Mouse (Mus musculus): ENCODE results near the gene Fam69b. TPM values are rescaled to one million over a fixed set of nuclear protein-coding genes. Genes with fewer than 3 reads are reported as not detected.

Fam69b gene
- polyA plus RNA-seq, 1 experiment from 2014 or later = 49.8 TPM

DNA sequence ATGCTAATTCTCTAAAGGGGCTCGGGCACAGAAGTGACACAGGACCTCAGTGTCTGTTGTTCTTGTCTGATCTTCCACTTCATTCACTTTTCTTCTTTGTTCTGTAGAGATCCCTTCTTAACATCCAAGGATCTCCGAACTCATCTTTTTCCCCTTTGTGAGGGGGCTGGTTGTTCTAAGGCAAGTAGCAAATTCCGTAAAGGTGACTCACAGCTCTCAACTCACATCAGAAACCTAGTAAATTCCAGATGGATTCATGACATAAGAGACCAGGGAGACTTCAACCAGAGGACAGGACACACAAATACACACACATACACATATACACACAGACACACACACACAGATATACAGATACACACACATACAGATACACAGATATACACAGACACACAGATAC lies 17.7 kb upstream of the Fam69b start:
- no peak for DNase-seq (ENCODE audit: low spot score)
- 63% methylated on average over 3 of the region's 3 CpGs for WGBS
- H3K4me1 ChIP-seq (replicated peaks; ENCODE audit: control insufficient read depth, insufficient read depth, low read length) = no peaks in the 10 kb centered on the region
- H3K4me3 ChIP-seq (ENCODE audit: low read depth, low read length) = no peak overlapping the region
- no peak for ATAC-seq (replicated peaks; ENCODE audit: low FRiP score)
- H3K27me3 ChIP-seq (ENCODE audit: control insufficient read depth, insufficient read depth, low read length) = no peaks in the 10 kb centered on the region
- no peak overlapping the region for H3K27ac ChIP-seq (ENCODE audit: low read depth, low read length)
- no peak overlapping the region for H3K4me2 ChIP-seq (ENCODE audit: low read depth, low read length, severe bottlenecking)
- H3K9me3 ChIP-seq (ENCODE audit: control insufficient read depth, low read length) = no peaks in the 10 kb centered on the region
- H3K36me3 ChIP-seq (ENCODE audit: control insufficient read depth, insufficient read depth, low read length) = no peaks in the 10 kb centered on the region
- H3K9ac ChIP-seq (ENCODE audit: low read length) = no peak overlapping the region

DNA sequence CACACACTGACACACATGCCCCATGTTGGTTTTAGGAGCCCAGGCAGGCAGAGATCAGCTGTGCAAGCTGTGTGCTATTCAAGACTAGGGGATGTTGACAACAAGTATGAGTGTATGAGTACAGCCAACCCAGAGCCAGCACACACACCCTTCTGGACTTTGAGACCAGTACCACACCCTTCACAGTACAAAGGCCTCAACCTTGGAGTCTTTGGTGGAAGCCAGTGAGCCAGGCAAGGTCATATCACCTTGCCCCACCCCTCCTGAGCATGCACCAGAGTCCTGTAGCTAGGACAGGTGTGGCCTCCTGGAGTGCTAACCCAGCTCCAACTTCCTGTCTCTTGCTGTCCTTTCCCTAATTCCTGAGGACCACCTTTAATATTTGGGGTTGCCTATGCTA lies 17.2 kb upstream of the Fam69b start:
- Histone ChIP-seq H3K4me1 (replicated peaks; ENCODE audit: control insufficient read depth, insufficient read depth, low read length) (no peaks in the 10 kb centered on the region), H3K9me3 (ENCODE audit: control insufficient read depth, low read length) (no peaks in the 10 kb centered on the region), H3K9ac (ENCODE audit: low read length) (no peak overlapping the region), H3K36me3 (ENCODE audit: control insufficient read depth, insufficient read depth, low read length) (no peaks in the 10 kb centered on the region), H3K27ac (ENCODE audit: low read depth, low read length) (no peak overlapping the region), H3K4me2 (ENCODE audit: low read depth, low read length, severe bottlenecking) (no peak overlapping the region), H3K27me3 (ENCODE audit: control insufficient read depth, insufficient read depth, low read length) (no peaks in the 10 kb centered on the region), H3K4me3 (ENCODE audit: low read depth, low read length) (no peak overlapping the region)
- no peak for ATAC-seq (replicated peaks; ENCODE audit: low FRiP score)
- no peak for DNase-seq (ENCODE audit: low spot score)

DNA sequence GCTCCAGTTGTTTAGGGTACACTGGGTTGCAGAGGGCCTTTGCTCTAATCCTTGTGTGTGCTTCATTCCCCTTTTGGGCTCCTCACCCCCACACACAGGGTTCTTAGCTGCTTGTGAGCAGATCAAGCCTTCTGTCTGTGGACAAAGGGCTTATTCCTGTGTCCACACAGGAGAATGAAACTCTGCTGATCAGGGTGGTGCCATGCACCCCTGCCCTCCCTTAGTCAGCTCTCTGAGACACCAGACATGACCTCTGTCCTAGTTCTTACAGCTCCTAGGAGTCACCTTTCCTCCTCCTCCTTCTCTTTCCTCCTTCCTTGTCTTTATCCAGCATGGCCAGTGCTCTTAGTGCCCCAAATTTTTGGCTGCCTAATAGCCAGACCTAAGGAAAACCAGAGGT lies 16.4 kb upstream of the Fam69b start:
- no peak for ATAC-seq (replicated peaks; ENCODE audit: low FRiP score)
- Histone ChIP-seq H3K9me3 (ENCODE audit: control insufficient read depth, low read length) (no peaks in the 10 kb centered on the region), H3K4me2 (ENCODE audit: low read depth, low read length, severe bottlenecking) (no peak overlapping the region)

DNA sequence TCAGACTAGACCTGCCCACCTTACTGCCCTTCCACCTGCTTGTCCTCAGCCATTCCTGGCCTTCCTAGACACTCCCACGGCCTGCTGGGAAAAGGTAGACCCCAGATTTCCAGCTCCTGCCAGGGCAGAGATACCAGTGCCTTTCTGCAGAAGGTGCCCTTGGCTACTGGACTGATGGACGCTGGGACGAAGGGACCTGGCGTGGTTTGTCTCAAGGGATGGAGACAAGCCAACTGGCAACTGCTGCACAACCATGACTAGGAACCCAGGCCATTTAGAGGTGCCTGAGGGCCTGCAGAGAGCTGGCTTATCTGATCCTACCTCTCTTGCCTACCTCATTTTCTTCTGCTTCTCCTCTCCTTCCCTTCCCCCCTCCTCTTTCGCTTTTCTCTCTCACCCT lies 13.4 kb upstream of the Fam69b start:
- H3K4me3 ChIP-seq (ENCODE audit: low read depth, low read length) = no peak overlapping the region
- H3K36me3 ChIP-seq (ENCODE audit: control insufficient read depth, insufficient read depth, low read length) = no peaks in the 10 kb centered on the region
- H3K27me3 ChIP-seq (ENCODE audit: control insufficient read depth, insufficient read depth, low read length) = no peaks in the 10 kb centered on the region
- no peak for ATAC-seq (replicated peaks; ENCODE audit: low FRiP score)
- 83% methylated on average over 5 of the region's 5 CpGs for WGBS
- H3K27ac ChIP-seq (ENCODE audit: low read depth, low read length) = no peak overlapping the region
- H3K4me1 ChIP-seq (replicated peaks; ENCODE audit: control insufficient read depth, insufficient read depth, low read length) = no peaks in the 10 kb centered on the region
- DNase-seq (ENCODE audit: low spot score) = no peak
- no peak overlapping the region for H3K9ac ChIP-seq (ENCODE audit: low read length)
- no peaks in the 10 kb centered on the region for H3K9me3 ChIP-seq (ENCODE audit: control insufficient read depth, low read length)
- no peak overlapping the region for H3K4me2 ChIP-seq (ENCODE audit: low read depth, low read length, severe bottlenecking)

More for the DNA sequence above, 16.4 kb upstream of the Fam69b start:
- Histone ChIP-seq H3K4me3 (ENCODE audit: low read depth, low read length) (no peak overlapping the region), H3K27me3 (ENCODE audit: control insufficient read depth, insufficient read depth, low read length) (no peaks in the 10 kb centered on the region), H3K4me1 (replicated peaks; ENCODE audit: control insufficient read depth, insufficient read depth, low read length) (no peaks in the 10 kb centered on the region), H3K9ac (ENCODE audit: low read length) (no peak overlapping the region), H3K36me3 (ENCODE audit: control insufficient read depth, insufficient read depth, low read length) (no peaks in the 10 kb centered on the region), H3K27ac (ENCODE audit: low read depth, low read length) (no peak overlapping the region)
- no peak for DNase-seq (ENCODE audit: low spot score)

DNA sequence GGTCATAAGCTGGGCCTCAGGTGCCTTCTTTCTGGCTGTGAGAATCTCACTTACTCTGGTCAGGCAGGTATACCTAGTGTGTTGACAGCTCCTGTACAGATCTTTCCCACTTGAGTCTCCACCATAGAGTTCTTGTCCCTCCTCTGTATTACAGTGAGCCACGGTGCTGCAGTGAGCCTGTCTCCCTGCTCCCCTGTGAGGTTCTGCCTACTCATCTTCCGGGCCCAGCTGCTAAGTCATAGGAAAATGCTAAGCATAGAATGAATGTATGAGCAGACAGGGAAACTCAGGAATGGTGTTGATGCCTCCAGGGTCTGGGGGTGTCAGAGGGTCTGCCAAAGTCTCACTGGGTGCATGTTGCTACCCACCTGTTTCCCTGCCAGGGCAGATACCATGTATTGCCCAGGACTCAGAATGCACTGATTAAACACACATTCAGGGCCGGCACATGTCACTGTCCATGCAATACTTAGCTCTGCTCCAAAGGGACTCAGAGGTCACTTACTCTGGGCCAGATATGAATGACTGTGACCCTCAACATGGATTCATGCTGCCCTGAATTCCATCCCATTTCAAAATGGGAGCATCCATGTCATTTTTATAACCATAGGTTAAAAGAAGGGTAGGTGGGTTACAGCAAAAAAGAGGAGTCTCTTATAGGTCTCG lies 12.7 kb upstream of the Fam69b start:
- WGBS = 85% methylated on average over 4 of the region's 4 CpGs
- H3K9ac ChIP-seq (ENCODE audit: low read length) = no peak overlapping the region
- ATAC-seq (replicated peaks; ENCODE audit: low FRiP score) = no peak
- no peak for DNase-seq (ENCODE audit: low spot score)
- H3K4me3 ChIP-seq (ENCODE audit: low read depth, low read length) = no peak overlapping the region
- H3K27ac ChIP-seq (ENCODE audit: low read depth, low read length) = no peak overlapping the region
- H3K9me3 ChIP-seq (ENCODE audit: control insufficient read depth, low read length) = no peaks in the 10 kb centered on the region
- no peak overlapping the region for H3K4me2 ChIP-seq (ENCODE audit: low read depth, low read length, severe bottlenecking)
- H3K4me1 ChIP-seq (replicated peaks; ENCODE audit: control insufficient read depth, insufficient read depth, low read length) = no peaks in the 10 kb centered on the region
- H3K27me3 ChIP-seq (ENCODE audit: control insufficient read depth, insufficient read depth, low read length) = no peaks in the 10 kb centered on the region
- no peaks in the 10 kb centered on the region for H3K36me3 ChIP-seq (ENCODE audit: control insufficient read depth, insufficient read depth, low read length)

DNA sequence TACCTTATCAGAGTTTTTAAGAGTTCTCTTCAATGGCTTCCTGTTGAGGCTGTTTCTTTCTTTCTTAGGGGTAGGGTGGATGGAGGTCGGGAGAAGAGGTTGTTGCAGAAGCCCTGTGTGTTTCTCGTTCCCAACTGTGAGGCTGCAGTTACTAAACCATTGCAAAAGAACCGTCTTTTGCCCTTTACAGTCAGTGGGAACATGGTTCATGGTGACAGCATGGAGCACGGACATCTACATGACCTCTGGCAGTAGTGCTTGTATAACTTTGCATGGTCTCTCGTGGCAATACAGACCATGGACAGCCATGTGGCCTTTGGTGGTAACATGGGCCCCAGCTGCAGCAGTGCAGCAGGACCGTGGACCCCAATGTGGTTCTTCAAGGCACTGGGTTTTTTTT lies 10.9 kb upstream of the Fam69b start:
- Histone ChIP-seq H3K4me2 (ENCODE audit: low read depth, low read length, severe bottlenecking) (no peak overlapping the region), H3K27me3 (ENCODE audit: control insufficient read depth, insufficient read depth, low read length) (no peaks in the 10 kb centered on the region), H3K4me1 (replicated peaks; ENCODE audit: control insufficient read depth, insufficient read depth, low read length) (no peaks in the 10 kb centered on the region), H3K9ac (ENCODE audit: low read length) (no peak overlapping the region), H3K27ac (ENCODE audit: low read depth, low read length) (no peak overlapping the region), H3K36me3 (ENCODE audit: control insufficient read depth, insufficient read depth, low read length) (no peaks in the 10 kb centered on the region), H3K4me3 (ENCODE audit: low read depth, low read length) (no peak overlapping the region), H3K9me3 (ENCODE audit: control insufficient read depth, low read length) (no peaks in the 10 kb centered on the region)
- no peak for DNase-seq (ENCODE audit: low spot score)
- ATAC-seq (replicated peaks; ENCODE audit: low FRiP score) = no peak
- WGBS = 80% methylated on average over 6 of the region's 6 CpGs

DNA sequence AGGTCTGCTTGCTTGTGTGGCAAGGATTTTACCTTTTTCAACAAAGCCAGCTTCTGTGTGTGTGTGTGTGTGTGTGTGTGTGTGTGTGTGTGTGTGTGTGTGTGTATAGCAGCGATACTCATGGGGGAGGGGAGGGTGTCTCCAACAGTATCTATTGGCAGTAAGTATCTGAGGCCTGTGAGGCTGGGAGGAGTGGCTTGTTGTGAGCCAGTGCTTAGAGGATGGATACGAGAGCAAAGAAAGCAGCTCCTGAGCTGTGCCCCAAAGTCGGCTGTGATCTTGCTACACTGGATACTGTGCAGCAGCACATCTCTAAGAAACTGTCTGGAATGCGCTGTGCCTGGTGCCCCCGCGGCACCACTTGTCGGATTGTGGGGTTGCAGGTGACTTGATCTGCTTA lies 10.3 kb upstream of the Fam69b start:
- DNase-seq (ENCODE audit: low spot score) = no peak

DNA sequence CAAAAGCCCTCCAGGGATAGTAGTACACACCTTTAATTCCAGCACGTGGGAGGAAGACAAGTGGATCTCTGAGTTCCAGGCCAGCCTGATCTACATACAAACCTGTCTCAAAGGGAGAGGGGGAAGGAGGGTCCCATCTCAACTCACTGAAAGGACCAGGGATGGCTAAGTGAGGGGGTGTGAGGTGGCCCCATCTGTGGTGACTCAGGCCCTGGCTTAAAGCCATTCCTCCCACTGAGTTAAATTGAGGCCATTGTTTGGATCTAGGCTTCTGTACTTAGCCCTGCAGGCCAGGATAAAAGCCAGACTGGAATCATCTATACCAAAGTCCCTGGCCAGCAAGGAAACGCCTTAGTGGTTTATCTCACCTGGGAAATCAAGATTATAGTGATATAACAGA lies 7.0 kb upstream of the Fam69b start:
- no peak overlapping the region for H3K9ac ChIP-seq (ENCODE audit: low read length)
- no peaks in the 10 kb centered on the region for H3K9me3 ChIP-seq (ENCODE audit: control insufficient read depth, low read length)
- no peak overlapping the region for H3K4me3 ChIP-seq (ENCODE audit: low read depth, low read length)
- no peak overlapping the region for H3K4me2 ChIP-seq (ENCODE audit: low read depth, low read length, severe bottlenecking)
- H3K36me3 ChIP-seq (ENCODE audit: control insufficient read depth, insufficient read depth, low read length) = no peaks in the 10 kb centered on the region
- H3K4me1 ChIP-seq (replicated peaks; ENCODE audit: control insufficient read depth, insufficient read depth, low read length) = no peaks in the 10 kb centered on the region
- H3K27me3 ChIP-seq (ENCODE audit: control insufficient read depth, insufficient read depth, low read length) = no peaks in the 10 kb centered on the region
- DNase-seq (ENCODE audit: low spot score) (no peak), ATAC-seq (replicated peaks; ENCODE audit: low FRiP score) (no peak)
- no peak overlapping the region for H3K27ac ChIP-seq (ENCODE audit: low read depth, low read length)
- 62% methylated on average over 2 of the region's 2 CpGs for WGBS

More for the DNA sequence above, 10.3 kb upstream of the Fam69b start:
- no peak for ATAC-seq (replicated peaks; ENCODE audit: low FRiP score)
- Histone ChIP-seq H3K9ac (ENCODE audit: low read length) (no peak overlapping the region), H3K27ac (ENCODE audit: low read depth, low read length) (no peak overlapping the region), H3K4me1 (replicated peaks; ENCODE audit: control insufficient read depth, insufficient read depth, low read length) (no peaks in the 10 kb centered on the region), H3K4me2 (ENCODE audit: low read depth, low read length, severe bottlenecking) (no peak overlapping the region), H3K4me3 (ENCODE audit: low read depth, low read length) (no peak overlapping the region), H3K9me3 (ENCODE audit: control insufficient read depth, low read length) (no peaks in the 10 kb centered on the region), H3K36me3 (ENCODE audit: control insufficient read depth, insufficient read depth, low read length) (no peaks in the 10 kb centered on the region), H3K27me3 (ENCODE audit: control insufficient read depth, insufficient read depth, low read length) (no peaks in the 10 kb centered on the region)
- WGBS = 61% methylated on average over 7 of the region's 7 CpGs

DNA sequence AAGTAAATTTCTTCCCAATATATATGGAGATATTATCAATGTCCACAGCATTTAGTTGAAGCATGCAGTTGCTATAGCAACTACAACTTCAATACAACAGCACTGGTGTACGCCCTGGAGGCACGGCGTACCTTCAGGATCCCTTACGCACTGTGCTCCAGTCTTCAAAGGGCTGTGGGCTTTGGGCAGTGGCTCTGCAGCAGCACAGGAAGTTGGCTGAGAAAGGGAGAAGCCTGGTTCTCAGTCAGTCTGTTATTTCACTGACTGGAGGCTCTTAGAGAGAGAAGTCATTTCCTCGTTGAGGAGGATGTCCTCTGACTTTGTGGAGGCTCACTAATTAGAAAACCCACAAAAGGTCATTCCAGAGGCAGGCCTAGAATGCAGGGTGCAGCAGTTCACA lies 5.3 kb upstream of the Fam69b start:
- no peak overlapping the region for H3K4me2 ChIP-seq (ENCODE audit: low read depth, low read length, severe bottlenecking)
- DNase-seq (ENCODE audit: low spot score) (no peak), ATAC-seq (replicated peaks; ENCODE audit: low FRiP score) (no peak)
- no peaks in the 10 kb centered on the region for H3K9me3 ChIP-seq (ENCODE audit: control insufficient read depth, low read length)
- no peaks in the 10 kb centered on the region for H3K27me3 ChIP-seq (ENCODE audit: control insufficient read depth, insufficient read depth, low read length)
- H3K9ac ChIP-seq (ENCODE audit: low read length) = no peak overlapping the region
- H3K36me3 ChIP-seq (ENCODE audit: control insufficient read depth, insufficient read depth, low read length) = no peaks in the 10 kb centered on the region
- 71% methylated on average over 5 of the region's 5 CpGs for WGBS
- H3K27ac ChIP-seq (ENCODE audit: low read depth, low read length) = no peak overlapping the region
- H3K4me1 ChIP-seq (replicated peaks; ENCODE audit: control insufficient read depth, insufficient read depth, low read length) = 0 out of 2 replicates have a peak, but pooled peaks cover 2% of the 10 kb centered on the region
- H3K4me3 ChIP-seq (ENCODE audit: low read depth, low read length) = no peak overlapping the region
